Mouse (Mus musculus): Measurements from ENCODE around the gene Gm20388.

DNA sequence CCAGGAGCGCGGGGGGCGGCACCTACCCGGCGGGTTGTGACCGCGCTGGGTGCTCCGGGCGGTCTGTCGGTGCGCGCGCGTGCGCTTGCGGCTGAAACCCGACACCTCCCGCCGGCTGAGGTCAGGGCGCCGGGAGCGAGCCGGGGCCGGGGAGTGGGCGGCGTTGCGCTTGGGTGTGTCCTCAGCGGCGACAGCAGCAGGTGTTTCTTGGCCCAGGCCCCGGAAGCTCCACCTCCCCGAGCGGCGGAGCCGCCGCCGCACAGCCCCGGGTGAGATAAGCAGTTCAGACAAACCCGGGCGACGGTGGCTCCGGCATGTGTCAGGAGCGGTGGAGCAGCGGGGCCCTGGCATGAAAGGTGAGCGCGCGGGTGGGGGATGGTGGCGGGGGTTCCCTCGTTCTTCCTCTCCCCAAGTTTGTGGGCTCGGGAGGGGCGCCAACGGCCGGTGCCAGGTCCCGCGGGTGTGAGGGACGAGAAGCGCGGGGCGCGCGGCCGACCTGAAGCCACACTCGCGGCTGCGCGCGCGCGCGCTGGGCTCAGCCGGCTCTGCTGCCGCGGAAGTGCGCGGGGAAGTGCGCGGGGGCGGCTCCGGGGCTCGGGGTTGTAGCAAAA lies 626.7 kb downstream of the Gm20388 start:
- TF ChIP-seq POLR2A (IDR thresholded peaks at IDR 0.05; ENCODE audit: insufficient read depth, low read length) (no peak), CTCF (IDR thresholded peaks at IDR 0.05; ENCODE audit: low read depth, low read length) (no peak)

Measured in ES-Bruce4 (cell line).